Mouse (Mus musculus) CH12.LX (cell line): Measurements from ENCODE around the gene Tsc22d2. TPM values are rescaled to one million over a fixed set of nuclear protein-coding genes. Genes with fewer than 3 reads are reported as not detected.
A peak's percentile ranks its signal among the peaks of the same experiment; 100 is the strongest.

ENCODE experiments used
- DNase-seq: peaks from one replicate; pipeline ENCODE4 v3.0.0-alpha.2; 2013; ENCODE audit errors: extremely low read depth
- H3K27ac ChIP-seq: 2 replicates; pipeline ENCODE4 v1.5.1; 2012; ENCODE audit warnings: low read depth, mild to moderate bottlenecking, control low read depth, moderate library complexity; ENCODE audit not compliant: insufficient read depth
- H3K27me3 ChIP-seq: replicated peaks from 2 replicates; pipeline ENCODE3; 2012; ENCODE audit warnings: inconsistent platforms
- H3K36me3 ChIP-seq, 2 experiments: replicated peaks in 1 of 2; 2 replicates each; pipeline versions ENCODE3 to v1.6.1; 2012; ENCODE audit warnings: inconsistent platforms in 1 of 2, low read length in 1 of 2, mild to moderate bottlenecking in 1 of 2, mixed read lengths in 1 of 2, moderate library complexity in 1 of 2; ENCODE audit not compliant: control insufficient read depth in 1 of 2, insufficient read depth in 1 of 2
- H3K4me1 ChIP-seq, 2 experiments: 2 replicates each; pipeline ENCODE4 v1.6.1; 2012; ENCODE audit warnings: inconsistent platforms in 1 of 2, moderate library complexity in 1 of 2; ENCODE audit not compliant: insufficient read depth in 2 of 2, control insufficient read depth in 1 of 2
- H3K4me2 ChIP-seq: 2 replicates; pipeline ENCODE4 v1.6.1; 2012; ENCODE audit warnings: low read depth, mild to moderate bottlenecking, control low read depth; ENCODE audit not compliant: poor library complexity, insufficient read depth, severe bottlenecking
- H3K4me3 ChIP-seq, 3 experiments: fragments of 150-350 bp in 1 of 3; sonication (generic) in 1 of 3; replicated peaks in 1 of 3; 2 replicates each; pipeline versions ENCODE3 to v1.5.1; 2011 to 2012; ENCODE audit warnings: low read depth in 2 of 3, low read length in 2 of 3, mild to moderate bottlenecking in 2 of 3, moderate library complexity in 2 of 3, control low read depth in 1 of 3, improper control_type of control experiment in 1 of 3, inconsistent platforms in 1 of 3, mixed read lengths in 1 of 3; ENCODE audit not compliant: poor library complexity in 1 of 3
- H3K79me2 ChIP-seq: replicated peaks from 2 replicates; pipeline ENCODE4 v1.6.1; 2012; ENCODE audit warnings: mild to moderate bottlenecking, moderate library complexity; ENCODE audit not compliant: control insufficient read depth, poor library complexity, insufficient read depth, severe bottlenecking; ENCODE audit errors: extremely low read depth
- H3K9ac ChIP-seq: 2 replicates; pipeline ENCODE4 v1.6.1; 2012; ENCODE audit warnings: low read depth, mild to moderate bottlenecking, control low read depth, moderate library complexity; ENCODE audit not compliant: insufficient read depth
- H3K9me3 ChIP-seq: replicated peaks from 2 replicates; pipeline ENCODE3; 2012; ENCODE audit warnings: low read length, inconsistent platforms, mixed read lengths
- BHLHE40 ChIP-seq: IDR thresholded peaks from 2 replicates; pipeline ENCODE4 v1.6.1; 2011; ENCODE audit warnings: mild to moderate bottlenecking, low read depth, low read length, improper control_type of control experiment
- CHD2 ChIP-seq: IDR thresholded peaks from 2 replicates; pipeline ENCODE4 v1.6.1; 2011; ENCODE audit warnings: low read length, improper control_type of control experiment
- E2F4 ChIP-seq: IDR thresholded peaks from 2 replicates; pipeline ENCODE4 v1.6.1; 2011; ENCODE audit warnings: low read depth, low read length, improper control_type of control experiment; ENCODE audit not compliant: insufficient replicate concordance
- JUN ChIP-seq: IDR thresholded peaks from 2 replicates; pipeline ENCODE4 v1.6.1; 2011; ENCODE audit warnings: low read depth, mild to moderate bottlenecking, low read length, improper control_type of control experiment, moderate library complexity; ENCODE audit not compliant: insufficient read depth
- JUND ChIP-seq: conservative IDR thresholded peaks from 2 replicates; pipeline ENCODE4 v1.6.1; 2011; ENCODE audit warnings: low read depth, low read length, improper control_type of control experiment
- MAZ ChIP-seq: IDR thresholded peaks from 2 replicates; pipeline ENCODE4 v1.6.1; 2012; ENCODE audit warnings: low read depth, mild to moderate bottlenecking, inconsistent platforms, low read length, improper control_type of control experiment, moderate library complexity
- MXI1 ChIP-seq: IDR thresholded peaks from 2 replicates; pipeline ENCODE4 v1.6.1; 2011; ENCODE audit warnings: mild to moderate bottlenecking, low read depth, low read length, improper control_type of control experiment
- PAX5 ChIP-seq: IDR thresholded peaks from 2 replicates; pipeline ENCODE4 v1.6.1; 2012; ENCODE audit warnings: low read length, inconsistent platforms, mixed read lengths
- POLR2AphosphoS2 ChIP-seq: IDR thresholded peaks from 2 replicates; pipeline ENCODE4 v1.6.1; 2011; ENCODE audit warnings: low read depth, low read length, improper control_type of control experiment
- RAD21 ChIP-seq: IDR thresholded peaks from 2 replicates; pipeline ENCODE4 v1.6.1; 2011; ENCODE audit warnings: low read depth, mild to moderate bottlenecking, low read length, improper control_type of control experiment, moderate library complexity
- TCF12 ChIP-seq: IDR thresholded peaks from 2 replicates; pipeline ENCODE4 v1.6.1; 2014; ENCODE audit warnings: low read depth, mild to moderate bottlenecking, inconsistent platforms, low read length, improper control_type of control experiment
- ZC3H11A ChIP-seq: IDR thresholded peaks from 2 replicates; pipeline ENCODE4 v1.6.1; 2012; ENCODE audit warnings: low read depth, mild to moderate bottlenecking, inconsistent platforms, low read length, improper control_type of control experiment
- ZKSCAN1 ChIP-seq: IDR thresholded peaks from 2 replicates; pipeline ENCODE4 v1.6.1; 2012; ENCODE audit warnings: low read depth, inconsistent platforms, low read length, improper control_type of control experiment, borderline replicate concordance
- ZNF384 ChIP-seq: IDR thresholded peaks from 2 replicates; pipeline ENCODE4 v1.6.1; 2012; ENCODE audit warnings: low read depth, low read length, improper control_type of control experiment, inconsistent platforms
- dilution Hi-C: fragments of 300-500 bp; cut with MboI; formaldehyde crosslinking; loops from 2 replicates; pipeline ENCODE4 v1.14.3; 2020; ENCODE audit warnings: low sequenced_read_pairs; ENCODE audit not compliant: extremely low pct_unique_long_range_greater_than_20kb, extremely low pct_ligation_motif_present
- in situ Hi-C: fragments of 300-500 bp; cut with MboI; formaldehyde crosslinking; loops from 3 replicates; pipeline ENCODE4 v1.14.3; 2019; ENCODE audit warnings: low sequenced_read_pairs, low pct_ligation_motif_present, low pct_unique_long_range_greater_than_20kb, mixed read lengths
- polyA plus RNA-seq: library from polyadenylated mRNA; unstranded; fragments of >175 nt; gene quantifications from 2 replicates; pipeline ENCODE4 v1.2.1, GENCODE M21; 2012; ENCODE audit warnings: low read depth; ENCODE audit not compliant: insufficient read length
- total RNA-seq, 2 experiments: library from RNA; depleted of rRNA; stranded (reverse); fragments of 300-350 nt in 1 of 2; fragments of >200 nt in 1 of 2; gene quantifications; 2 replicates each; pipeline ENCODE4 v1.2.3; 2012 to 2014

The Tsc22d2 gene
- total and polyA plus RNA-seq, 3 experiments: 9.0 to 17.4 (median 12.9) TPM

DNA sequence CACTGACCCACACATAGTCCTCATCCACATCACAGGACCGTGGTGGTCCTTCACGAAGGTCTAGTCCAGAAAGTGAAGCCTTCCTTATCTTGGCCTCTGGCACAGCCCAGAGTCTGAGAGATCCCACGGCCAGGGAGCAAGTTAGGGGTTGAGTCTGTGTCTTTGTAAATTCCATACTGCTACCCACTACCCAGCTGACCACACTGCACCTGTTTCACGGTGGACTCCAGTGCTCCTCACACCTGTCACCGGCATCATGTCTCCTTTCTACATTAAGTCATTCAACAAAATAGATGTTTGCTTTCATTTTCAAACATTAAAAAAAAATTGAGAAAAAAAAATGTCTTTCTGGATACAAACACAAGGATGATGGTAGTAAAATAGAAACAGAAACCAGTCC is 40.2 kb upstream of the Tsc22d2 start:
- dilution Hi-C loops: no loop called here

DNA sequence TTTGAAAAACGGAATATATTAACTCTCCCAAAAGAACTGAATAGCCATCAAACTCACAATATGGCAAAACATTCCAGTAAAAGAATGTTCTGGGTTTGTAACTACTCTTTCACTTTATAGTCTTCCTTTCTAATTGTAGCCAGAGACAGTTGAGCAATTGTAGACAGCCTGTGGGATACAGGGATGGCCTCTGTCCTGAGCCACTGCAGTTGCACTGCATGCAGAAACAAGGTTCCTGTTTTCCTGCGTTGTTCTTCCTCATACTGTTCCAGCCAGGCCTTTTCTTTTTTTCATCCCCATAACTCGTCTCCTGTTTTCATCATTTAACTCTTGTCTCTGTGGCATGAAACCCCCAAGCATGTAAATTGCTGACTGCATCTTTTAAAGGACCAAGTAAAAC is 37.8 kb upstream of the Tsc22d2 start:
- in situ Hi-C loops (no loop called here), dilution Hi-C loops (no loop called here)
- no peak for DNase-seq
- Histone ChIP-seq H3K4me1 (no peaks in the 10 kb centered on the region), H3K27ac (no peak overlapping the region), H3K27me3 (no peaks in the 10 kb centered on the region), H3K9me3 (no peaks in the 10 kb centered on the region), H3K79me2 (no peaks in the 10 kb centered on the region), H3K4me3 (no peak overlapping the region), H3K36me3 (no peaks in the 10 kb centered on the region), H3K9ac (no peak overlapping the region), H3K4me2 (no peak overlapping the region)
- TF ChIP-seq MXI1 (no peak), ZNF384 (no peak), PAX5 (no peak), JUN (no peak), BHLHE40 (no peak), E2F4 (no peak), MAZ (no peak)

More for the DNA sequence above, 40.2 kb upstream of the Tsc22d2 start:
- Histone ChIP-seq H3K9me3 (no peaks in the 10 kb centered on the region), H3K79me2 (no peaks in the 10 kb centered on the region), H3K4me2 (peak overlapping the region; percentile 53; the same call in 1 of the 2 replicates), H3K4me1 (0 out of 4 replicates have a peak, but pooled peaks cover 0 to 4% of the 10 kb centered on the region in 2 experiments), H3K36me3 (no peaks in the 10 kb centered on the region), H3K27ac (no peak overlapping the region), H3K9ac (no peak overlapping the region), H3K27me3 (no peaks in the 10 kb centered on the region), H3K4me3 (no peak overlapping the region)
- DNase-seq: no peak
- TF ChIP-seq CHD2 (no peak), ZKSCAN1 (no peak), ZNF384 (peak; percentile 33; the same call in 1 of the 2 replicates)
- in situ Hi-C loops: no loop called here

DNA sequence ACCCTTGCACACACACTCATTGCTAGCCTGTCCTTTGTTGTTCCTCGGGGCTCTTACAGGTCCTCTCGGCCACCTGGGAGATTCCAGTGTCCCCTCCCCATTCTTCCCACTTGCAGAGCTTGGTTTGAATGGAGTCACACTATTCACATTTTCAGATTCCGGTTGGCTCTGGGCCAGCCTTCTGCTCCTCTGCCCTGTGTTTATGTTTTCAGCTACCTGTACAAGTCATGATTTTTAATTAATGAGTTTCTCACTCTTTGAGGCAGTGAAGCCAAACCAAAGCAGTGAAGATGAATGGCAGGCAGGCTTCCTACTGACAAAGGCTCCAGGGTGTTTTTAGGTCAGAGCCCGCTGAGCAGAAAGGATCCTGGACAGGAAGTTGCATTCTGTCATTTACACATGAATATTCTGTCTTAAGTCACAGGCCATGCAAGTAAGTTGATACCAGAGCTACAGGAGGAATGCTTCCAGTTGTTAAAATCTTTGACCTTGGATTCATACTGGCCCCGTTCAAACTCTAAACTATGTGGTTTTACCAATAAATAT is 36.9 kb upstream of the Tsc22d2 start:
- no peaks in the 10 kb centered on the region for H3K36me3 ChIP-seq
- H3K79me2 ChIP-seq: no peaks in the 10 kb centered on the region
- H3K4me3 ChIP-seq: no peak overlapping the region
- in situ Hi-C loops (no loop called here), dilution Hi-C loops (no loop called here)
- no peaks in the 10 kb centered on the region for H3K27me3 ChIP-seq
- no peak overlapping the region for H3K4me2 ChIP-seq
- no peaks in the 10 kb centered on the region for H3K9me3 ChIP-seq
- H3K27ac ChIP-seq: no peak overlapping the region
- TF ChIP-seq BHLHE40 (no peak), MXI1 (no peak), RAD21 (no peak), JUND (no peak), ZC3H11A (no peak), TCF12 (no peak), PAX5 (no peak), POLR2AphosphoS2 (no peak)
- DNase-seq: no peak
- H3K4me1 ChIP-seq: no peaks in the 10 kb centered on the region
- no peak overlapping the region for H3K9ac ChIP-seq
